Mouse (Mus musculus) neural tube, embryonic 13.5 days (tissue): Measurements from ENCODE around the gene Mchr1. TPM values are rescaled to one million over a fixed set of nuclear protein-coding genes. Genes with fewer than 3 reads are reported as not detected.

Experiments used
- polyA plus RNA-seq: library from polyadenylated mRNA; unstranded; fragments of >200 nt; fragmentation: Nextera tagmentation; extraction: Ambion mirVana; gene quantifications from 2 replicates; pipeline ENCODE4 v1.2.1, GENCODE M21; 2015

Gene Mchr1
- polyA plus RNA-seq, 1 experiment from 2014 or later, result 2.8 TPM

Other genes with a start within 250 kb of the Mchr1 start
- gene Mrtfa, start 44.7 kb upstream of the Mchr1 start, polyA plus RNA-seq, result 23.3 and 27.1 TPM in 2 replicates
- gene Slc25a17, start 125.3 kb downstream of the Mchr1 start, polyA plus RNA-seq, result 130 and 149 TPM in 2 replicates
- 184 and 191 TPM in 2 replicates for gene St13, start 164.6 kb downstream of the Mchr1 start, polyA plus RNA-seq
- gene Xpnpep3, start 164.6 kb downstream of the Mchr1 start, polyA plus RNA-seq, result 11.0 TPM in 2 replicates
- gene Dnajb7, start 172.8 kb downstream of the Mchr1 start, polyA plus RNA-seq, result 1.4 and 2.3 TPM in 2 replicates
- gene Rbx1, start 230.8 kb downstream of the Mchr1 start, polyA plus RNA-seq, result 484 and 496 TPM in 2 replicates